Mouse (Mus musculus) limb, embryonic 11.5 days (tissue): ENCODE data around the gene Kcp. TPM values are rescaled to one million over a fixed set of nuclear protein-coding genes. Genes with fewer than 3 reads are reported as not detected.

Experiments used
- ATAC-seq: fragments of 200-750 bp; cut with Nextera tagmentation; 2 replicates; pipeline ENCODE4 v1.8.0; 2017; ENCODE audit warnings: low read depth; ENCODE audit not compliant: insufficient number of reproducible peaks, low FRiP score, low TSS enrichment
- DNase-seq: peaks from one replicate; pipeline ENCODE4 v3.0.0-alpha.2; 2015; ENCODE audit warnings: low spot score
- H3K27ac ChIP-seq: fragments of 300-500 bp; sonication (generic); replicated peaks from 2 replicates; pipeline ENCODE4 v1.5.1; 2014; ENCODE audit warnings: low read depth, mild to moderate bottlenecking, low read length
- H3K27me3 ChIP-seq: fragments of 300-500 bp; sonication (generic); 2 replicates; pipeline ENCODE4 v1.6.1; 2014; ENCODE audit warnings: mild to moderate bottlenecking, low read length, mixed read lengths; ENCODE audit not compliant: control insufficient read depth, insufficient read depth
- H3K36me3 ChIP-seq: fragments of 300-500 bp; sonication (generic); 2 replicates; pipeline ENCODE4 v1.6.1; 2014; ENCODE audit warnings: mild to moderate bottlenecking, low read length, moderate library complexity, mixed read lengths; ENCODE audit not compliant: control insufficient read depth, insufficient read depth
- H3K4me1 ChIP-seq: fragments of 300-500 bp; sonication (generic); 2 replicates; pipeline ENCODE4 v1.6.1; 2014; ENCODE audit warnings: low read length, mixed read lengths; ENCODE audit not compliant: control insufficient read depth, insufficient read depth
- H3K4me2 ChIP-seq: fragments of 300-500 bp; sonication (generic); 2 replicates; pipeline ENCODE4 v1.6.1; 2014; ENCODE audit warnings: low read depth, mild to moderate bottlenecking, moderate library complexity; ENCODE audit not compliant: severe bottlenecking
- H3K4me3 ChIP-seq: fragments of 300-500 bp; sonication (generic); 2 replicates; pipeline ENCODE4 v1.5.1; 2014; ENCODE audit warnings: low read depth, low read length
- H3K9ac ChIP-seq: fragments of 300-500 bp; sonication (generic); 2 replicates; pipeline ENCODE4 v1.6.1; 2014; ENCODE audit warnings: mild to moderate bottlenecking, low read length
- H3K9me3 ChIP-seq: fragments of 300-500 bp; sonication (generic); 2 replicates; pipeline ENCODE4 v1.6.1; 2016; ENCODE audit warnings: low read length; ENCODE audit not compliant: control insufficient read depth
- WGBS: fragments of 180-500 bp; shearing (Covaris S2); extraction: QIAGEN DNeasy Blood & Tissue Kit; methylation state at CpG from one replicate; pipeline ENCODE4 v1.1.7; 2014; 5-methylcytosine and 5-hydroxymethylcytosine counted together
- polyA plus RNA-seq: library from polyadenylated mRNA; unstranded; fragments of >200 nt; fragmentation: Nextera tagmentation; extraction: Ambion mirVana; gene quantifications from 2 replicates; pipeline ENCODE4 v1.2.1, GENCODE M21; 2014

The Kcp gene
- polyA plus RNA-seq, 1 experiment from 2014 or later = 25.7 TPM

DNA sequence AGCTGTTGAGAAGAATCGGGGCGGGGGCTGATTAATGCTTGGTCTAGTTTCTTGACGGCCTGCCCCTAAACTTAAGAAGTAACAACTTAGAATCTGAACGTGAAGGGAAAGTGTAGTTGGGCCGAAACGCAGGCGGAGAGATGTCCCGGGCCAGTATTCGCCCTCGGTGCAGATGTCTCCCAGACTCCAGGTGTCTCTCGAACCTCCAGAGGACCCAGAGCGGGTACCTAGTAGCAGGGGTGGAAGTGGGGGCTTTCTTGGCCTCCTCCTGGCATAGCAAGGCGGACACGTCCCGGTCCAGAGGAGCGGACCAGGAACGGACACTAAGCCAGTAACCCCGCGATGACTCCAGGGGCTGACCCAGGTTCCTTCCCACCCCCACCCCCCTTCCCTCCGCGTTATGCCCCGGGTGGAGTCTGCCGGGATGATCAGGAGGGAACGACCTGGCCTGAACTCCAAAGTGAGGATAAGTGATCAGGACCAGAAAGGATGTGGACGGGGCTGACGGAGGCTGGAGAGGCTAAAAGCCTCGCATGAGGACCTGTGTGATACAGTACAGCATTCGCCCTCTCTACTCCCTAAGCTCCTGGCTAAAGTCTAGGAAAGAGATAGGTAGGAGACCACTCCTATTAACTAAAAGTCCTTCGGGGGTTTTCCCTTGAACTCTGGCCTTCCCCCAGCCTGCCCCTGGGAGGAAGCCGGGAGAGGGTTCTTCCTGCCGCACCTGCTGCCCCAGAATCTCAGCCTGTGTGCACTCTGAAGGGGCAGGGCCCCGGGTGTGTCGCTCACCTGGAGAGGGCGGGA is 19.8 kb upstream of the Kcp start:
- H3K4me1 ChIP-seq = peaks cover 16% of the 10 kb centered on the region
- H3K27me3 ChIP-seq = peaks cover 28% of the 10 kb centered on the region

DNA sequence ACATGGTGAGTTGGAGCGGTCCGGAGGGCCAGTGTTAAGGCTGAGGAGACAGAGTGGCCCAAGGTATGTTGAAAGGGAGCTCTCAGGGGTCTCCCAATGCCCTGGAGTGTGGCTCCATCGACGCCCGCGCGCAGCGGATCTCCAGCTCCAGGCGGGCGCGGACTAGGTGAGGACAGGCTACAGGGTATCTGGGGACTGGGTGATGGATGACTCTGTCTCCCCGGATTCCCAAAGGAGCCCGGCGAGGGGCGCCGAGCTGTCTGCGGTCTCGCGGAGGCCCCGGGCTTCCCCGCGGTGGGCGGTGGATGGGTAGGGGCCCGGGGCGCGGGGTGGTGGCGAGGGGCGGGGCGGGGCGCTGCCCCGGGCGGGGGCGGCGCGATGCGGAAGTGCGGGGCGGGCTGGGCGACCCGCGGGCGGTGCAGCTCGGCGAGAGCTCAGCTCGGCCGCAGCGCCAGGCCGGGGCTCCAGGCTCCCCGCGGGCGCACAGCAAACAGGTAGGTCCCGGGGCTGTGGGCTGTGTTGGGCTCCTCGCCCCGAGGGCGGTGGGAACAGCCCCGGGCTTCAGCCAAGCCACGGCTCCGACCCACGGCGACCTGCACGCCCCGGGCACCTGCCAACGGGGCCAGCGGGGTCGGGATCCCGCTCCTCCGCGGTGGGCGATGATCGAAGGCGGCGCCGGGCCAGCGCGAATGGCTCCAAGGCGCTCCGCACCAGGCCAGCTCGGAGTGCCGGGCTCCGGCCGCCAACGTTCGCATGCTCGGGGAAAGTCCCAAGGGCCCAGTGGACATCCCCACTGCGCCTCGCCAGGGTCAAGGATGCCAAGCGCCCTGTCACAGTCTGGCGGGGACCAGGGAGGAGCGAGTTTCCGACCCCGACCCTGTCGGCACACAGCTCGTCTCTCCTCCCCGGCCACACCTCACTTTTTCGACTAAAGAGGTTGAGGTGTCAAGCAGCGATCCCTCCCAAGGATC is 18.8 kb upstream of the Kcp start, which contains the start of gene Irf5:
Irf5 (plus strand) TSS at position 345 of the 971 bp plus-strand sequence.
- H3K9me3 ChIP-seq = no peaks in the 10 kb centered on the region
- peak within 1 kb of the TSS; percentile 88 for H3K4me2 ChIP-seq
- WGBS = under 1% methylated on average over 89 of the region's 96 CpGs
- H3K9ac ChIP-seq = peak within 1 kb of the TSS; percentile 59
- no peaks in the 10 kb centered on the region for H3K36me3 ChIP-seq
- DNase-seq (peak; percentile 65), ATAC-seq (peak; percentile 42)
- no peak within 1 kb of the TSS for H3K27ac ChIP-seq
- peak within 1 kb of the TSS; percentile 54 for H3K4me3 ChIP-seq
- peaks cover 28% of the 10 kb centered on the region for H3K27me3 ChIP-seq
- H3K4me1 ChIP-seq = peaks cover 16% of the 10 kb centered on the region

More for the DNA sequence above, 19.8 kb upstream of the Kcp start:
- H3K9ac ChIP-seq = no peak overlapping the region; the same call in 1 of the 2 replicates
- no peaks in the 10 kb centered on the region for H3K36me3 ChIP-seq
- H3K9me3 ChIP-seq = no peaks in the 10 kb centered on the region
- H3K4me3 ChIP-seq = peak overlapping the region; percentile 54
- peak; percentile 45 for DNase-seq
- WGBS = 5% methylated on average over 34 of the region's 34 CpGs
- no peak overlapping the region for H3K27ac ChIP-seq
- ATAC-seq = no peak
- peak overlapping the region; percentile 88 for H3K4me2 ChIP-seq

- Histone ChIP-seq H3K9ac (no peak overlapping the region), H3K4me1 (peaks cover 16% of the 10 kb centered on the region), H3K36me3 (no peaks in the 10 kb centered on the region), H3K9me3 (no peaks in the 10 kb centered on the region), H3K4me3 (no peak overlapping the region), H3K27me3 (peaks cover 28% of the 10 kb centered on the region), H3K4me2 (no peak overlapping the region), H3K27ac (no peak overlapping the region)
- no peak for ATAC-seq
- WGBS = 72% methylated on average over 6 of the region's 6 CpGs
- peak; percentile 58 for DNase-seq
Measured at GRCm38 (mm10) chr6:29525256-29525655, 17.5 kb upstream of the Kcp start.

DNA sequence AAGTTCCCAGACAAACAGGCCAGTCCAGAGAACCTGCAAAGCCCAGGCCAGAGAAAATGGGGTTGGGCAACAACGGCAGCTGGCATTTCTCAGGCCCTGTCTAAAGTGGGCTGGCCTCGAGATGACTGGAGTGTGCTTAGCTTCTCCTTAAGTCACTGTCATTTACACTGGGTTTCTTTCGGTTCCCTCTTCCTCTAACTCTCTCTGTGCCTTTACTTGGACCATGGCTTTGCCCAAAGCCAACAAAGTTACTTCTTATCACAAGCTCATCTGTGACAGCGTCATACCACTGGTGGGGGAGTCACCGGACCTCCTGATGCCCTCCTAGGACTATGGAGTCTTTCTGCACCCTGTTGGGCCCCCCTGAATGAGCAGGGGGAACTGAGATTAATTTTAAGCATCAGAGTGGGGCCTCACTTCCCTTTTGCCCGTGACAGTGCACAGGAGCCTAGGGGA is 16.3 kb upstream of the Kcp start:
- ATAC-seq (no peak), DNase-seq (no peak)
- no peak overlapping the region for H3K9ac ChIP-seq
- no peaks in the 10 kb centered on the region for H3K36me3 ChIP-seq
- 53% methylated on average over 6 of the region's 6 CpGs for WGBS
- no peak overlapping the region for H3K27ac ChIP-seq
- H3K4me2 ChIP-seq = no peak overlapping the region
- H3K4me1 ChIP-seq = peaks cover 13% of the 10 kb centered on the region
- H3K4me3 ChIP-seq = no peak overlapping the region
- H3K27me3 ChIP-seq = peaks cover 23% of the 10 kb centered on the region
- H3K9me3 ChIP-seq = no peaks in the 10 kb centered on the region

GRCm38 (mm10) chr6:29523301-29524033 is 15.7 kb upstream of the Kcp start:
- no peak overlapping the region for H3K27ac ChIP-seq
- DNase-seq (no peak), ATAC-seq (no peak)
- peaks cover 20% of the 10 kb centered on the region for H3K27me3 ChIP-seq
- peaks cover 13% of the 10 kb centered on the region for H3K4me1 ChIP-seq
- no peak overlapping the region for H3K4me2 ChIP-seq
- no peaks in the 10 kb centered on the region for H3K9me3 ChIP-seq
- H3K4me3 ChIP-seq = no peak overlapping the region
- no peaks in the 10 kb centered on the region for H3K36me3 ChIP-seq
- WGBS = 76% methylated on average over 12 of the region's 12 CpGs
- H3K9ac ChIP-seq = no peak overlapping the region

- peaks cover 13% of the 10 kb centered on the region for H3K27me3 ChIP-seq
Measured at GRCm38 (mm10) chr6:29522626-29523300, 15.0 kb upstream of the Kcp start.

DNA sequence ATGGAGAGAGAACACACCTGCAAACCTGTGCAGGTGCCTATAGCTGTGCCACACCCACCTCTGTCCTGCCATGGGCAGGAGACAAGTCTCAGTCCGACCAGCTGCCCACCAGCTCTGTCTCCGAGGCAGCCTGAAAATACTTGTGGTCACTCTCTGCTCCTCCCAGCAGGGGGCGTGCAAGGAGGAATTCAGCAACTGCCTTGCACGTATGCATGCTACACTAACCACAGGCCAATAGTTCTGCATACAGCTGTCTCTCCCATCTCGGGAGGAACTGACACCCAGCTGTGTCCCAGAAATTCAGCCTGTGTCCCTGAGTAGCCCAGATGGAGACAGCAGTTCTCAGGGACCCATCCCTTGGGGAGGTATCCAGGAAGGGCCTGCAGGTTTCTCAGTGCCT is 9.4 kb upstream of the Kcp start:
- no peak overlapping the region for H3K4me3 ChIP-seq
- 0 out of 2 replicates have a peak, but pooled peaks have one; percentile 33 for ATAC-seq
- H3K9ac ChIP-seq = no peak overlapping the region
- H3K27me3 ChIP-seq = no peaks in the 10 kb centered on the region
- H3K4me2 ChIP-seq = no peak overlapping the region
- H3K36me3 ChIP-seq = no peaks in the 10 kb centered on the region
- no peaks in the 10 kb centered on the region for H3K9me3 ChIP-seq
- DNase-seq = peak; percentile 82
- H3K4me1 ChIP-seq = peaks cover 7% of the 10 kb centered on the region
- WGBS = 6% methylated on average over 5 of the region's 5 CpGs
- no peak overlapping the region for H3K27ac ChIP-seq

More at GRCm38 (mm10) chr6:29522626-29523300, 15.0 kb upstream of the Kcp start:
- no peak overlapping the region for H3K27ac ChIP-seq
- H3K9ac ChIP-seq = no peak overlapping the region
- DNase-seq (no peak), ATAC-seq (no peak)
- no peaks in the 10 kb centered on the region for H3K36me3 ChIP-seq
- peaks cover 13% of the 10 kb centered on the region for H3K4me1 ChIP-seq
- H3K9me3 ChIP-seq = no peaks in the 10 kb centered on the region
- no peak overlapping the region for H3K4me2 ChIP-seq
- WGBS = 67% methylated on average over 6 of the region's 6 CpGs
- no peak overlapping the region for H3K4me3 ChIP-seq
